Mouse (Mus musculus): ENCODE measurements around the gene Cdc5l.

Cdc5l gene

DNA sequence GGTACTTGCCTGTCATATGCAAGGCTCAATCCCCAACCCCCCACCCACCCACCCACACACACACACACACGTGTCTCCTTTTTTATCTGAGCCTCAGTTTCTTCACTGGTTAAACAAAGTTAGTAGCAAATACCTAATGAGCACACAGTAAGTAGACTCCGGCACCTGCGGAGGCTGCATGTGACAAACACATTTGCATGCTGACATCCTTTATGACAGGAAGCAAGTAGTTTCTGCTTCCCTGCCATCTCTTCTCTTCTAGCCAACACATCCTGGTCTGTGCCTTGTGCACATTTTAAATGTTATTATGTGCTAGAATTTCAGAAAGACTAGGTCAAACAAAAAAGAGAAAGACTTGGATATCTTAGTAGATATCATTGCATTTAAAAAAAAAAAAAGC, 72.6 kb downstream of the Cdc5l start:
- DNase-seq = no peak

DNA sequence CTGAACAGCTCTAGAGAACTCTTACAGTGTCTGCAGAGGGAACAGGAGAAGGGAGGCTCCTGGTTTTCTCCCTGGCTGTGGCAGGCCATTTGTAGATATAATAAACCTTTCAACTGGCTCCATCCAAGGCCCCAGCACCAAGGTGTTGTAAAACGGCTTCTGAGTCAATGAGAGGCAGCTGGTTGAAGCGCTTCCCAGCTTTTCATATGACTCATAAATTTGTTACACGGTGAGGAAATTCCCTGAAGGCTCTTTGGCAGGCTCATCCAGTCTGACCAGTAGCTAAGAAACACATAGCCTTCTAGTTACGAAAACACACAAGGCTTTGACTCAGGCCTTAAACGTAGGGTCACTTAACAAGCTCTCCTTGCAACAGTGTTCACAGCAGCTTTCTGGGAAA, 74.1 kb downstream of the Cdc5l start:
- no peak for DNase-seq

DNA sequence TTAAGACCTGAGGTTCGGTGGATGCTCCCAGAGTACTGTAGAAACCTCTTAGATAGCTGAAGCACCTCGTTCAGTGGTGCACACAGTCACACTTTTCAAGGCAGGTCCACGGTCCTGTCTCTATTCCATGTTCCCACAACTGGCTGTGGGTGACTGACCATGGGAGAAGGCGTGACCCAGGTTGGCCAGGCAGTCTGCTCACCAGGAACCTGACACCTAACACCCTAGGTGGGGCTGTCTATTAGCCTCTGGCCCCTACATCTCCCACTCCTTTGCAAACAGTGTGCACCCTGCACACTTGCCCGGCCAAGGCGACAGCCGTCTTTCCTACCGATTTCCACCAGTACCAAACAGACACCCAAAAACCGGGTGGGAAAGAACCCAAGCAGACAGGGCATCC, 77.1 kb downstream of the Cdc5l start:
- no peak for DNase-seq

- DNase-seq = no peak
Measured at GRCm38 (mm10) chr17:45347951-45348350, 85.6 kb downstream of the Cdc5l start.
